Mouse (Mus musculus): ENCODE data around the gene Apobec2. TPM values are rescaled to one million over a fixed set of nuclear protein-coding genes. Genes with fewer than 3 reads are reported as not detected.

Gene Apobec2
- total and polyA plus RNA-seq, 3 experiments, result 0.21 to 0.70 TPM; not detected in 1

DNA sequence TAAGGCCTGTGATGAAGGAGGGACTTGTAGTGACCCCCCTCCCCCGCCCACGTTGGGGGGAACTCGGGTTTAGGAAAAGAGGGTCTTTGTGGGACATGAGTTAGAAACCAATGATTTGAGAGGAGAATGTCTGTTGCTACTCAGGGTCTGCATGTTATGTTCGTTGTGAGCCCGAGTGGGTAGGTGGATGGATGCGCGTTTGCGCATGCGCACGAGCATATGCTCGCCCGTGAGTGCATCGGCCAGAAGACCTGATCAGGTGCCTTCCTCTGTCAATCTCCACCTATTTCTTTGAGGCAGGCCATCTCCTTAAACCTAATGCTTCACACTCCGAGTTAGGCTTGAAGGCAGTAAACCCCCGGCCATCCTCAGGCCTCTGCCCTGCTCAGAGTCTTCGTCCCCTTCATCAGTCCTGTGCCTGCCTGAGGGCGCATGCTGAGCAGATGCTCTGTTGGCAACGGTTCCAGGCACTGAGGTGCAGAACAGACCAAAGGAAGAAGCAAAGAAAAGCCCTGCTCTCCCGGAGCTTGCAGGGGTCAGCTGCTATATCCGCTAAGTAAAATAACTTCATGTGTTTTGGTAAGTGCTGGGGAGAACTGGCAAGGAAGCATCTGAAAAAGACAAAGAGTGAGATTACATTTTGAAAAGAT is 401 bp upstream of the Apobec2 start (continued):
- TF ChIP-seq MAX (IDR thresholded peaks at IDR 0.05; ENCODE audit: low read length), result no peak
- no peak for TF ChIP-seq POLR2A (IDR thresholded peaks at IDR 0.05; ENCODE audit: low read depth, low read length)

DNA sequence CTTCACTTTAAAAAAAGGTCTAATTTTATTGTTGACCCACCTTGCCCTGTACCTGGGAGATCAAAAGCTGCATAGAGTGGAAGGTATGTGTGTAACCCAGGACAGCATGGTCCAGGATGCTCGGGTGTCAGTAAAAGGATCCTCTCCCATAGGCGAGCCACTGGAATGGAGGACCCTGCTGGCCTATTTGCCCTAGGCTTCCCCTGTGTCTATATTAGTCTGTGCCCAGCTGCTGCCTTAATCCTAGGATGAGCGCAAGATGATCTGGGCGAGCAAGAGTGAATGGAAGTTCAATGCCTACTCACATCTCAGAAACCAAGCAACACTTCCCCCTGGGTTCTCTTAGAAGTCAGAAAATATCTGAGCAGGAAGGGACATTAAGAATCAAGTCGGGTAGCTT is 1.7 kb downstream of the Apobec2 start:
- dilution Hi-C loops (cut with MboI; ENCODE audit: extremely low pct_ligation_motif_present, extremely low pct_unique_long_range_greater_than_20kb, low sequenced_read_pairs) (no loop called here), in situ Hi-C loops (cut with MboI; ENCODE audit: low pct_ligation_motif_present, low pct_unique_long_range_greater_than_20kb, low sequenced_read_pairs) (no loop called here)
- Histone ChIP-seq H3K4me3 (replicated peaks in 1 of 3; ENCODE audit: low read depth in 2 of 3, low read length in 2 of 3, poor library complexity in 1 of 3) (no peak overlapping the region), H3K9ac (ENCODE audit: insufficient read depth, low read depth) (no peak overlapping the region), H3K4me1 (ENCODE audit: control insufficient read depth in 1 of 2, insufficient read depth in 2 of 2) (peaks cover 0 to 32% of the 10 kb centered on the region in 2 experiments; a peak in 2 of 4 replicates), H3K27ac (ENCODE audit: insufficient read depth, low read depth) (no peak overlapping the region), H3K9me3 (replicated peaks; ENCODE audit: low read length) (no peaks in the 10 kb centered on the region), H3K79me2 (replicated peaks; ENCODE audit: control insufficient read depth, extremely low read depth, insufficient read depth, poor library complexity, severe bottlenecking) (no peaks in the 10 kb centered on the region), H3K36me3 (replicated peaks in 1 of 2; ENCODE audit: control insufficient read depth in 1 of 2, insufficient read depth in 1 of 2, low read length in 1 of 2) (no peaks in the 10 kb centered on the region), H3K4me2 (ENCODE audit: insufficient read depth, low read depth, poor library complexity, severe bottlenecking) (no peak overlapping the region), H3K27me3 (replicated peaks) (no peaks in the 10 kb centered on the region)
- no peak for DNase-seq (ENCODE audit: extremely low read depth)
- no peak for TF ChIP-seq SIN3A (IDR thresholded peaks at IDR 0.05; ENCODE audit: low read length)
- no peak for TF ChIP-seq POLR2A (IDR thresholded peaks at IDR 0.05; ENCODE audit: low read depth, low read length)
- TF ChIP-seq JUN (IDR thresholded peaks at IDR 0.05; ENCODE audit: insufficient read depth, low read depth, low read length), result no peak
- no peak for TF ChIP-seq ZNF384 (IDR thresholded peaks at IDR 0.05; ENCODE audit: low read depth, low read length)
- TF ChIP-seq IRF4 (IDR thresholded peaks at IDR 0.05; ENCODE audit: low read depth, low read length), result no peak
- no peak for TF ChIP-seq ELF1 (IDR thresholded peaks at IDR 0.05; ENCODE audit: low read depth, low read length)
- no peak for TF ChIP-seq JUND (conservative IDR thresholded peaks at IDR 0.05; ENCODE audit: low read depth, low read length)
- no peak for TF ChIP-seq CHD1 (IDR thresholded peaks at IDR 0.05; ENCODE audit: low read depth, low read length)
- no peak for TF ChIP-seq GABPA (IDR thresholded peaks at IDR 0.05; ENCODE audit: insufficient replicate concordance, low read depth, low read length)
- no peak for TF ChIP-seq MXI1 (IDR thresholded peaks at IDR 0.05; ENCODE audit: low read depth, low read length)
- no peak for TF ChIP-seq PAX5 (IDR thresholded peaks at IDR 0.05; ENCODE audit: low read length)
- no peak for TF ChIP-seq ETS1 (conservative IDR thresholded peaks at IDR 0.05; ENCODE audit: low read depth, low read length)
- no peak for TF ChIP-seq USF2 (conservative IDR thresholded peaks at IDR 0.05; ENCODE audit: low read depth, low read length)
- TF ChIP-seq NELFE (IDR thresholded peaks at IDR 0.05; ENCODE audit: low read depth, low read length), result no peak

DNA sequence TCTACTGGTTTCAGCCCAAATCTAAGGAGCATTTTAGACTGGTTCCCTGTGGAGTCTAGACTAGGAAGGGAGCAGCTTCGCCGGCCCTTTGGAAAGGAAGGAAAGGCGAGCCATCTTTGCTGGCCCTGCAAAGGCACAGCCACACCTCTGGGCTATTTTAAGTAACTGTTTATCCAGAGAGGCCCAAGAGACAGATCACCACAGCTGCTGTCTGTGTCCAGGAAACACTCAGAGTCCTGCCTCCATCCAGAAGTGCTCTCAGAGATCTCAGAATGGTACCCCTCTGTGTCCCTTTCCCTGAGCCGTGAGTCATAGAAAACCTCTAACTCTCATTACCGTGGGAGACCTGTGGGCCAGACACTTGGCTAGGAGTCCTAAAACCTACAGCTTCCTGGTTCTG is 2.3 kb downstream of the Apobec2 start:
- no peaks in the 10 kb centered on the region for H3K36me3 ChIP-seq (replicated peaks in 1 of 2; ENCODE audit: control insufficient read depth in 1 of 2, insufficient read depth in 1 of 2, low read length in 1 of 2)
- H3K4me3 ChIP-seq (replicated peaks in 1 of 3; ENCODE audit: low read depth in 2 of 3, low read length in 2 of 3, poor library complexity in 1 of 3), result no peak overlapping the region
- no peak overlapping the region for H3K27ac ChIP-seq (ENCODE audit: insufficient read depth, low read depth)
- H3K9ac ChIP-seq (ENCODE audit: insufficient read depth, low read depth), result no peak overlapping the region
- TF ChIP-seq JUN (IDR thresholded peaks at IDR 0.05; ENCODE audit: insufficient read depth, low read depth, low read length) (no peak), KAT2A (IDR thresholded peaks at IDR 0.05; ENCODE audit: insufficient replicate concordance, low read length) (no peak), NRF1 (IDR thresholded peaks at IDR 0.05; ENCODE audit: low read depth, low read length) (no peak), CHD2 (IDR thresholded peaks at IDR 0.05; ENCODE audit: low read length) (no peak), NELFE (IDR thresholded peaks at IDR 0.05; ENCODE audit: low read depth, low read length) (no peak), MAFK (IDR thresholded peaks at IDR 0.05; ENCODE audit: insufficient replicate concordance, low read length) (no peak), MEF2A (IDR thresholded peaks at IDR 0.05; ENCODE audit: borderline replicate concordance, low read depth, low read length) (no peak), CHD1 (IDR thresholded peaks at IDR 0.05; ENCODE audit: low read depth, low read length) (no peak), MAZ (IDR thresholded peaks at IDR 0.05; ENCODE audit: low read depth, low read length) (no peak), SMC3 (IDR thresholded peaks at IDR 0.05; ENCODE audit: low read depth, low read length) (no peak), IRF4 (IDR thresholded peaks at IDR 0.05; ENCODE audit: low read depth, low read length) (no peak), POLR2A (IDR thresholded peaks at IDR 0.05; ENCODE audit: low read depth, low read length) (no peak), E2F4 (IDR thresholded peaks at IDR 0.05; ENCODE audit: insufficient replicate concordance, low read depth, low read length) (no peak), BHLHE40 (IDR thresholded peaks at IDR 0.05; ENCODE audit: low read depth, low read length) (no peak), MXI1 (IDR thresholded peaks at IDR 0.05; ENCODE audit: low read depth, low read length) (no peak)
- in situ Hi-C loops (cut with MboI; ENCODE audit: low pct_ligation_motif_present, low pct_unique_long_range_greater_than_20kb, low sequenced_read_pairs), result no loop called here
- no peak for DNase-seq (ENCODE audit: extremely low read depth)
- H3K79me2 ChIP-seq (replicated peaks; ENCODE audit: control insufficient read depth, extremely low read depth, insufficient read depth, poor library complexity, severe bottlenecking), result no peaks in the 10 kb centered on the region
- H3K27me3 ChIP-seq (replicated peaks), result no peaks in the 10 kb centered on the region
- dilution Hi-C loops (cut with MboI; ENCODE audit: extremely low pct_ligation_motif_present, extremely low pct_unique_long_range_greater_than_20kb, low sequenced_read_pairs), result no loop called here
- H3K4me2 ChIP-seq (ENCODE audit: insufficient read depth, low read depth, poor library complexity, severe bottlenecking), result no peak overlapping the region
- peaks cover 0 to 34% of the 10 kb centered on the region in 2 experiments; a peak in 2 of 4 replicates for H3K4me1 ChIP-seq (ENCODE audit: control insufficient read depth in 1 of 2, insufficient read depth in 2 of 2)
- H3K9me3 ChIP-seq (replicated peaks; ENCODE audit: low read length), result no peaks in the 10 kb centered on the region
